Mouse (Mus musculus) embryonic facial prominence, embryonic 15.5 days (tissue): ENCODE measurements around the gene Fam196a. TPM values are rescaled to one million over a fixed set of nuclear protein-coding genes. Genes with fewer than 3 reads are reported as not detected.

Experiments used
- ATAC-seq: fragments of 200-750 bp; cut with Nextera tagmentation; 2 replicates; pipeline ENCODE4 v1.8.0; 2017; ENCODE audit warnings: low read depth, moderate TSS enrichment; ENCODE audit not compliant: insufficient number of reproducible peaks, low FRiP score, low TSS enrichment
- H3K27ac ChIP-seq: fragments of 300-500 bp; sonication (generic); replicated peaks from 2 replicates; pipeline ENCODE4 v1.5.1; 2015; ENCODE audit warnings: mild to moderate bottlenecking, inconsistent platforms
- H3K27me3 ChIP-seq: fragments of 300-500 bp; sonication (generic); 2 replicates; pipeline ENCODE4 v1.6.1; 2015; ENCODE audit warnings: inconsistent platforms
- H3K36me3 ChIP-seq: fragments of 300-500 bp; sonication (generic); 2 replicates; pipeline ENCODE4 v1.6.1; 2015; ENCODE audit warnings: mild to moderate bottlenecking, inconsistent platforms
- H3K4me1 ChIP-seq: fragments of 300-500 bp; sonication (generic); 2 replicates; pipeline ENCODE4 v1.6.1; 2015; ENCODE audit warnings: inconsistent platforms
- H3K4me2 ChIP-seq: fragments of 300-500 bp; sonication (generic); replicated peaks from 2 replicates; pipeline ENCODE4 v1.6.1; 2015; ENCODE audit warnings: mild to moderate bottlenecking, inconsistent platforms
- H3K4me3 ChIP-seq: fragments of 300-500 bp; sonication (generic); replicated peaks from 2 replicates; pipeline ENCODE4 v1.5.1; 2015; ENCODE audit warnings: mild to moderate bottlenecking, inconsistent platforms
- H3K9ac ChIP-seq: fragments of 300-500 bp; sonication (generic); 2 replicates; pipeline ENCODE4 v1.6.1; 2015; ENCODE audit warnings: inconsistent platforms
- H3K9me3 ChIP-seq: fragments of 300-500 bp; sonication (generic); replicated peaks from 2 replicates; pipeline ENCODE4 v1.6.1; 2016; ENCODE audit warnings: inconsistent platforms
- WGBS: fragments of 180-500 bp; shearing (Covaris S2); methylation state at CpG from one replicate; pipeline ENCODE4 v1.1.7; 2015; 5-methylcytosine and 5-hydroxymethylcytosine counted together
- polyA plus RNA-seq: library from polyadenylated mRNA; unstranded; fragments of >200 nt; fragmentation: Nextera tagmentation; extraction: Ambion mirVana; gene quantifications from 2 replicates; pipeline ENCODE4 v1.2.1, GENCODE M21; 2015

The Fam196a gene
- 2.5 and 2.9 TPM in 2 replicates for polyA plus RNA-seq

GRCm38 (mm10) chr7:134937927-134938609, at the start of gene Fam196a:
Gene Fam196a, minus strand, starts transcription at chr7:134938430.
- Histone ChIP-seq H3K9me3 (no peaks in the 10 kb centered on the region), H3K27ac (no peak within 1 kb of the TSS), H3K9ac (peak within 1 kb of the TSS; percentile 42), H3K4me1 (peaks cover 17% of the 10 kb centered on the region), H3K27me3 (peaks cover 10% of the 10 kb centered on the region), H3K4me3 (peak within 1 kb of the TSS; percentile 54), H3K4me2 (peak within 1 kb of the TSS; percentile 96), H3K36me3 (no peaks in the 10 kb centered on the region)
- under 1% methylated on average over 69 of the region's 71 CpGs for WGBS
- peak; percentile 84 for ATAC-seq

- Histone ChIP-seq H3K27ac (no peak overlapping the region), H3K27me3 (no peaks in the 10 kb centered on the region), H3K4me3 (no peak overlapping the region), H3K9ac (no peak overlapping the region), H3K4me2 (no peak overlapping the region), H3K4me1 (no peaks in the 10 kb centered on the region), H3K9me3 (no peaks in the 10 kb centered on the region), H3K36me3 (no peaks in the 10 kb centered on the region)
- WGBS = 83% methylated on average over 2 of the region's 2 CpGs
- no peak for ATAC-seq
Observed at GRCm38 (mm10) chr7:134961608-134962007, 23.4 kb upstream of the Fam196a start.

GRCm38 (mm10) chr7:134960871-134961270, 22.6 kb upstream of the Fam196a start:
- Histone ChIP-seq H3K9ac (no peak overlapping the region), H3K27ac (no peak overlapping the region), H3K27me3 (no peaks in the 10 kb centered on the region), H3K4me2 (no peak overlapping the region), H3K4me1 (no peaks in the 10 kb centered on the region), H3K9me3 (no peaks in the 10 kb centered on the region), H3K4me3 (no peak overlapping the region), H3K36me3 (no peaks in the 10 kb centered on the region)
- ATAC-seq = no peak
- 55% methylated on average over 4 of the region's 4 CpGs for whole genome bisulfite sequencing

- no peak for ATAC-seq
- Histone ChIP-seq H3K9ac (no peak overlapping the region), H3K4me2 (no peak overlapping the region), H3K36me3 (no peaks in the 10 kb centered on the region), H3K4me3 (no peak overlapping the region), H3K4me1 (no peaks in the 10 kb centered on the region), H3K9me3 (no peaks in the 10 kb centered on the region), H3K27me3 (no peaks in the 10 kb centered on the region), H3K27ac (no peak overlapping the region)
- 83% methylated on average over 6 of the region's 6 CpGs for WGBS
Observed at GRCm38 (mm10) chr7:134959086-134959485, 20.9 kb upstream of the Fam196a start.

- no peak overlapping the region for H3K9ac ChIP-seq
- no peak for ATAC-seq
- no peaks in the 10 kb centered on the region for H3K27me3 ChIP-seq
- H3K4me3 ChIP-seq = no peak overlapping the region
- H3K36me3 ChIP-seq = no peaks in the 10 kb centered on the region
- no peak overlapping the region for H3K4me2 ChIP-seq
- WGBS = 88% methylated on average over 7 of the region's 7 CpGs
- H3K9me3 ChIP-seq = no peaks in the 10 kb centered on the region
- H3K4me1 ChIP-seq = no peaks in the 10 kb centered on the region
- no peak overlapping the region for H3K27ac ChIP-seq
Observed at GRCm38 (mm10) chr7:134945925-134946716, 7.9 kb upstream of the Fam196a start.

GRCm38 (mm10) chr7:134943701-134944100, 5.5 kb upstream of the Fam196a start:
- H3K27ac ChIP-seq = no peak overlapping the region
- H3K4me2 ChIP-seq = no peak overlapping the region
- H3K9me3 ChIP-seq = no peaks in the 10 kb centered on the region
- no peak overlapping the region for H3K4me3 ChIP-seq
- 66% methylated on average over 7 of the region's 7 CpGs for WGBS
- no peaks in the 10 kb centered on the region for H3K4me1 ChIP-seq
- no peak for ATAC-seq
- H3K9ac ChIP-seq = no peak overlapping the region
- no peaks in the 10 kb centered on the region for H3K36me3 ChIP-seq
- no peaks in the 10 kb centered on the region for H3K27me3 ChIP-seq

GRCm38 (mm10) chr7:134943063-134943462, 4.8 kb upstream of the Fam196a start:
- no peak overlapping the region for H3K4me3 ChIP-seq
- peaks cover 3% of the 10 kb centered on the region for H3K4me1 ChIP-seq
- H3K9me3 ChIP-seq = no peaks in the 10 kb centered on the region
- WGBS = 64% methylated on average over 6 of the region's 6 CpGs
- H3K9ac ChIP-seq = no peak overlapping the region
- no peaks in the 10 kb centered on the region for H3K27me3 ChIP-seq
- ATAC-seq = no peak
- H3K27ac ChIP-seq = no peak overlapping the region
- no peaks in the 10 kb centered on the region for H3K36me3 ChIP-seq
- H3K4me2 ChIP-seq = no peak overlapping the region

- Histone ChIP-seq H3K9me3 (no peaks in the 10 kb centered on the region), H3K27me3 (peaks cover 5% of the 10 kb centered on the region), H3K4me1 (peaks cover 12% of the 10 kb centered on the region), H3K4me2 (no peak overlapping the region), H3K9ac (no peak overlapping the region), H3K27ac (no peak overlapping the region), H3K4me3 (no peak overlapping the region), H3K36me3 (no peaks in the 10 kb centered on the region)
- 97% methylated on average over 6 of the region's 6 CpGs for WGBS
- ATAC-seq = no peak
Observed at GRCm38 (mm10) chr7:134941891-134942290, 3.7 kb upstream of the Fam196a start.

- H3K4me1 ChIP-seq = peaks cover 17% of the 10 kb centered on the region
- no peak overlapping the region for H3K27ac ChIP-seq
- ATAC-seq = no peak
- peaks cover 10% of the 10 kb centered on the region for H3K27me3 ChIP-seq
- H3K9ac ChIP-seq = peak overlapping the region; percentile 42
- no peaks in the 10 kb centered on the region for H3K9me3 ChIP-seq
- WGBS = 1% methylated on average over 34 of the region's 37 CpGs
- H3K4me2 ChIP-seq = peak overlapping the region; percentile 96
- H3K4me3 ChIP-seq = peak overlapping the region; percentile 54
- H3K36me3 ChIP-seq = no peaks in the 10 kb centered on the region
Observed at GRCm38 (mm10) chr7:134937471-134937926, 731 bp downstream of the Fam196a start.

GRCm38 (mm10) chr7:134931886-134932285, 6.3 kb downstream of the Fam196a start:
- no peak overlapping the region for H3K4me3 ChIP-seq
- no peaks in the 10 kb centered on the region for H3K9me3 ChIP-seq
- peaks cover 5% of the 10 kb centered on the region for H3K4me1 ChIP-seq
- H3K36me3 ChIP-seq = no peaks in the 10 kb centered on the region
- no peak for ATAC-seq
- 70% methylated on average over 2 of the region's 2 CpGs for WGBS
- H3K9ac ChIP-seq = no peak overlapping the region
- H3K27me3 ChIP-seq = peaks cover 5% of the 10 kb centered on the region; the same call in 1 of the 2 replicates
- no peak overlapping the region for H3K4me2 ChIP-seq
- H3K27ac ChIP-seq = no peak overlapping the region

- no peak overlapping the region for H3K27ac ChIP-seq
- WGBS = 62% methylated on average over 2 of the region's 2 CpGs
- no peak for ATAC-seq
Observed at GRCm38 (mm10) chr7:134901992-134902391, 36.2 kb downstream of the Fam196a start.

More at GRCm38 (mm10) chr7:134901992-134902391, 36.2 kb downstream of the Fam196a start:
- Histone ChIP-seq H3K4me3 (no peak overlapping the region), H3K27me3 (no peaks in the 10 kb centered on the region), H3K4me1 (no peaks in the 10 kb centered on the region), H3K9ac (no peak overlapping the region), H3K9me3 (no peaks in the 10 kb centered on the region), H3K36me3 (0 out of 2 replicates have a peak, but pooled peaks cover 3% of the 10 kb centered on the region), H3K4me2 (no peak overlapping the region)
